Mouse (Mus musculus): Measurements from ENCODE around the gene Dnah2. TPM values are rescaled to one million over a fixed set of nuclear protein-coding genes. Genes with fewer than 3 reads are reported as not detected.
A peak's percentile ranks its signal among the peaks of the same experiment; 100 is the strongest.
"Not testable (repeated sequence)": the region's sequence is repeated elsewhere in the genome, so short reads cannot be mapped to it uniquely, and the experiment has no call there.

The Dnah2 gene
- polyA plus RNA-seq, 1 experiment from 2014 or later = 1.9 TPM

DNA sequence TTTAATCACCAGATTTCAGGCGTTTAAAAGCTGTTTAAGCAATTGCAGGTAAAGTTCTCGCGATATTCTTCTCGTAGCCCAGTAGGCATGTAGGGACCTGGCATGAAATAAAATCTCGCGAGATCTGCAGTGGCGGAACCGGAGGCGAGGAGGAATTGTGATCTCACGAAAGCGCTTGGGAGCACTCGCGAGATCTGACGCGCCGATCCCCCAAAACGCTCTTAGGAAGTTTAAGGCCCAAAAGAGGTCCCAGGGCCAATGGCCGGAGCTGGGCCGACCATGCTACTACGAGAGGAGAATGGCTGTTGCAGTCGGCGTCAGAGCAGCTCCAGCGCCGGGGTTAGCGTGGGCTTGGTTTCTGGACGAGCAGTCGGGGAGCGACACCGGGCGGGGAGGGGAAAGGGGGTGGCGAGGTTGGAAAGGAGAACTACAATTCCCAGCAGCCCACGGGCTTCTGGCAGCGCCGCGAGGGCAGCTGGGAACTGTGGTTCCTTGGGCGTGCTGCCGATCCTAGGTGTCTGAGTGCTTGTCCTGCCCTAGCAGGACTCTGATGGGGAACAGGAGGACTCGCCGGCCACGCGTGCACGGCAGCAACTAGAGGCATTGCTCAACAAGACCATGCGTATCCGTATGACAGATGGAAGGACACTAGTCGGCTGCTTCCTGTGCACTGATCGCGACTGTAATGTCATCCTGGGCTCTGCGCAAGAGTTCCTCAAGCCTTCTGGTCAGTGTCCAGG is 153.1 kb downstream of the Dnah2 start:
- peak; percentile 97 for DNase-seq (ENCODE audit: low spot score)
- Histone ChIP-seq H3K27me3 (ENCODE audit: low read depth, poor library complexity, severe bottlenecking) (peaks cover 20% of the 10 kb centered on the region), H3K27ac (replicated peaks) (peak overlapping the region; percentile 99), H3K9me3 (replicated peaks) (no peaks in the 10 kb centered on the region), H3K4me1 (peaks cover 54% of the 10 kb centered on the region), H3K36me3 (peaks cover 27% of the 10 kb centered on the region), H3K4me3 (peak overlapping the region; percentile 63)
- WGBS = under 1% methylated on average over 48 of the region's 48 CpGs

DNA sequence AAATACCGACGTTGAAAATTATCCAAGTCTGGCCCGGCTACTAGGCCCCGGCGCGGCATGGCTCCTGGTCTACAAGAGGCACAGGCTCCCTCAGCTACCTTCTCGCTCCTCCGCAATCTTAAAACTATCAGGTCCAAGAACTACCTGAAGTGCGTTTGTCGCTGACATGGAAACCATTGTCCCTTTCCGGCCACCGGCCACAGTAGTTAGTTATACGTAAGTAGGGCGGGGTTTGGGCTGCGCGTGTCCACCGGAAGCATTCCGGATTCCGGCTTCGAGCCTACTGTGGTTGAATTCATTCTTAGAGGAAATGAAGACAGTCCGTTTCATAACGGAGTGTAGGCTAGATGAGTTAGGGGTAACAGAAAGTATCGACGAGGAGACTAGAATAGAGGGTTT is 153.7 kb downstream of the Dnah2 start, which contains the start of the genes Naa38 and Cyb5d1:
Gene Naa38, plus strand, starts transcription at position 253 of the 399 bp plus-strand sequence.
Gene Cyb5d1, minus strand, starts transcription at position 397 of the 399 bp plus-strand sequence.
- 2% methylated on average over 24 of the region's 24 CpGs for WGBS
- Histone ChIP-seq H3K27ac (replicated peaks) (peak within 1 kb of the TSS; percentile 99), H3K4me3 (peak within 1 kb of the TSS; percentile 63), H3K4me1 (peaks cover 51% of the 10 kb centered on the region), H3K36me3 (peaks cover 21% of the 10 kb centered on the region), H3K27me3 (ENCODE audit: low read depth, poor library complexity, severe bottlenecking) (peaks cover 14% of the 10 kb centered on the region)
- not testable (repeated sequence) for H3K9me3 ChIP-seq (replicated peaks)
- DNase-seq (ENCODE audit: low spot score) = peak; percentile 88

- not testable (repeated sequence) for H3K9me3 ChIP-seq (replicated peaks); H3K27me3 ChIP-seq (ENCODE audit: low read depth, poor library complexity, severe bottlenecking)
- DNase-seq (ENCODE audit: low spot score) = peak; percentile 44
- WGBS = 2% methylated on average over 31 of the region's 31 CpGs
- H3K27ac ChIP-seq (replicated peaks) = peak overlapping the region; percentile 99
- peaks cover 16% of the 10 kb centered on the region for H3K36me3 ChIP-seq
- peaks cover 51% of the 10 kb centered on the region for H3K4me1 ChIP-seq
- H3K4me3 ChIP-seq = peak overlapping the region; percentile 63
Measured at GRCm38 (mm10) chr11:69394591-69395167, 154.2 kb downstream of the Dnah2 start.

DNA sequence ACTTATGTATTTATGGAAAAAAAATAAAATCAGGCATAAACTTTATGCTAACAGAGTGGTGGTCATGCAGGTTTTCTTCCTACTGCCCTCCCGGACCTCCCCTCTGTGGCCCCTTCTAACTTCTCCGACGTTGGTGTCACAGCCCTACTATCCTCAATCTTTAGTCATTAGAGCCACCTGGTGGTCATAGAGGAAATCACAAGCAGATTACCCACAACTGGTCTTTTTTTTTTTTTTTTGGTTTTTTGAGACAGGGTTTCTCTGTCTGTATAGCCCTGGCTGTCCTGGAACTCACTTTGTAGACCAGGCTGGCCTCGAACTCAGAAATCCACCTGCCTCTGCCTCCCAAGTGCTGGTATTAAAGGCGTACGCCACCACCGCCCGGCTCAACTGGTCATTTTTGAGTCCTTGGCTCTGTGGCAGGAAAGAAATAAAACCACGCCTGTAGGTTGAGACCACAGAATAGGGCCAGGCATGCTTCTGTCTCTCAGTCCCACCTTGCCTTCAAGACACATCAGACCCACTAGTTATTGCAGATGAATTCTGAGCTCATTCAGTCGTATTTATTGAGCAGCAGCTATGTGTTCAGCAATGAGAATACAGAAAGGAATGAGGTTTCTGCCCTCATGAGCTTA is 158.4 kb downstream of the Dnah2 start:
- Histone ChIP-seq H3K4me1 (peaks cover 15% of the 10 kb centered on the region), H3K27ac (replicated peaks) (no peak overlapping the region), H3K36me3 (peaks cover 10% of the 10 kb centered on the region), H3K4me3 (no peak overlapping the region), H3K27me3 (ENCODE audit: low read depth, poor library complexity, severe bottlenecking) (no peaks in the 10 kb centered on the region), H3K9me3 (replicated peaks) (no peaks in the 10 kb centered on the region)
- WGBS = 52% methylated on average over 10 of the region's 10 CpGs
- DNase-seq (ENCODE audit: low spot score) = peak; percentile 55

GRCm38 (mm10) chr11:69389531-69390399 is 159.1 kb downstream of the Dnah2 start:
- H3K27me3 ChIP-seq (ENCODE audit: low read depth, poor library complexity, severe bottlenecking) = no peaks in the 10 kb centered on the region
- H3K36me3 ChIP-seq = peaks cover 10% of the 10 kb centered on the region
- WGBS = 74% methylated on average over 14 of the region's 14 CpGs
- peak overlapping the region; percentile 17; the same call in 1 of the 2 replicates for H3K27ac ChIP-seq (replicated peaks)
- no peak overlapping the region for H3K4me3 ChIP-seq
- H3K9me3 ChIP-seq (replicated peaks) = no peaks in the 10 kb centered on the region
- H3K4me1 ChIP-seq = peaks cover 15% of the 10 kb centered on the region
- DNase-seq (ENCODE audit: low spot score) = no peak

GRCm38 (mm10) chr11:69388680-69389079 is 160.2 kb downstream of the Dnah2 start:
- H3K36me3 ChIP-seq = peaks cover 10% of the 10 kb centered on the region
- WGBS = 95% methylated on average over 4 of the region's 4 CpGs
- no peak overlapping the region for H3K4me3 ChIP-seq
- H3K4me1 ChIP-seq = peaks cover 8% of the 10 kb centered on the region
- H3K9me3 ChIP-seq (replicated peaks) = no peaks in the 10 kb centered on the region
- DNase-seq (ENCODE audit: low spot score) = no peak
- no peak overlapping the region for H3K27ac ChIP-seq (replicated peaks)
- no peaks in the 10 kb centered on the region for H3K27me3 ChIP-seq (ENCODE audit: low read depth, poor library complexity, severe bottlenecking)

DNA sequence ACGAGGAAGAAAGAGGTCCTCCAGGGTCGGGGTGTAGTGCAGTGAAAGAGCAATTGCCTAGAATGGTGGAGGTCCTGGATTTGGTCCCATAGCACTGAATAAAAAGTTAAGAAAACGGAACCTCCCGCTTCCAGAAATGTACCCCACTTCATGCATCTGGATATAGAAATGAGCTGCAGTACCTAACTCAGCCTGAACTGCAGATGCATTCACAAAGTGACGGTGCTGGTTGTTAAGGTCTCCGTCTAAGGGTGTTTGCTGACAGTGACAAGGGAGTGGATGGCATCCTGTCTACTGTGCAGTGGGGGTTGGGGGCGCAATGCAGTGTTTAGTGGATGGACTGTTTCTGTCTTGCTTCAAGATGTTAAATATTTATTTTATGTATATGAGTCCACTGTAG is 162.2 kb downstream of the Dnah2 start:
- WGBS = 87% methylated on average over 7 of the region's 7 CpGs
- Histone ChIP-seq H3K27ac (replicated peaks) (no peak overlapping the region), H3K36me3 (0 out of 2 replicates have a peak, but pooled peaks cover 4% of the 10 kb centered on the region), H3K4me1 (peaks cover 8% of the 10 kb centered on the region), H3K9me3 (replicated peaks) (no peaks in the 10 kb centered on the region), H3K4me3 (no peak overlapping the region), H3K27me3 (ENCODE audit: low read depth, poor library complexity, severe bottlenecking) (no peaks in the 10 kb centered on the region)
- no peak for DNase-seq (ENCODE audit: low spot score)

- Histone ChIP-seq H3K27ac (replicated peaks) (no peak overlapping the region), H3K27me3 (ENCODE audit: low read depth, poor library complexity, severe bottlenecking) (no peaks in the 10 kb centered on the region), H3K36me3 (no peaks in the 10 kb centered on the region), H3K9me3 (replicated peaks) (no peaks in the 10 kb centered on the region), H3K4me1 (peaks cover 5% of the 10 kb centered on the region), H3K4me3 (no peak overlapping the region)
- no peak for DNase-seq (ENCODE audit: low spot score)
- WGBS = 91% methylated on average over 6 of the region's 6 CpGs
Measured at GRCm38 (mm10) chr11:69384979-69385378, 163.9 kb downstream of the Dnah2 start.

GRCm38 (mm10) chr11:69382478-69383105 is 166.3 kb downstream of the Dnah2 start:
- no peaks in the 10 kb centered on the region for H3K4me1 ChIP-seq
- 78% methylated on average over 10 of the region's 10 CpGs for WGBS
- no peaks in the 10 kb centered on the region for H3K27me3 ChIP-seq (ENCODE audit: low read depth, poor library complexity, severe bottlenecking)
- H3K36me3 ChIP-seq = peaks cover 14% of the 10 kb centered on the region
- H3K4me3 ChIP-seq = no peak overlapping the region
- no peak for DNase-seq (ENCODE audit: low spot score)
- H3K27ac ChIP-seq (replicated peaks) = no peak overlapping the region
- no peaks in the 10 kb centered on the region for H3K9me3 ChIP-seq (replicated peaks)

DNA sequence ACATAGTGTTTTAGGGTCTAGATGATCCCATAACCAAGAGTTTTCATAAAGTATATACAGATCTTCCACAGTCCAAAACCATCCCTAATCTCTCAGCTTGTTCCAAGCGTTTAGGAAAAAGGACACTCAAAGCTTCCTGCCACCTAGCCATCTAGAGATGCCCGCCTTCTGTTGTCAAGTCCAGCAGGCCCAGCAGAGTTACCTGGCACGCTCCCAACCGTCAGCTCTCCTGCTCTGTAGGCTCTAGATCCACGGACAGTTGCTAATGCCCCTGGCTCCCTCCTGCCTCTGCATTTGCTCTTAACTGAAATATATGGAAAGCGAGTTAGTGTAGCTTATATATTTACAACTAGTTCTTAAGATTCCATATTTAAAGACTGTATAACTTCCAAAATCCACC is 167.6 kb downstream of the Dnah2 start:
- no peak overlapping the region for H3K27ac ChIP-seq (replicated peaks)
- 81% methylated on average over 6 of the region's 6 CpGs for WGBS
- no peak for DNase-seq (ENCODE audit: low spot score)
- no peaks in the 10 kb centered on the region for H3K27me3 ChIP-seq (ENCODE audit: low read depth, poor library complexity, severe bottlenecking)
- H3K4me3 ChIP-seq = no peak overlapping the region
- no peaks in the 10 kb centered on the region for H3K4me1 ChIP-seq
- peaks cover 21% of the 10 kb centered on the region for H3K36me3 ChIP-seq
- no peaks in the 10 kb centered on the region for H3K9me3 ChIP-seq (replicated peaks)

DNA sequence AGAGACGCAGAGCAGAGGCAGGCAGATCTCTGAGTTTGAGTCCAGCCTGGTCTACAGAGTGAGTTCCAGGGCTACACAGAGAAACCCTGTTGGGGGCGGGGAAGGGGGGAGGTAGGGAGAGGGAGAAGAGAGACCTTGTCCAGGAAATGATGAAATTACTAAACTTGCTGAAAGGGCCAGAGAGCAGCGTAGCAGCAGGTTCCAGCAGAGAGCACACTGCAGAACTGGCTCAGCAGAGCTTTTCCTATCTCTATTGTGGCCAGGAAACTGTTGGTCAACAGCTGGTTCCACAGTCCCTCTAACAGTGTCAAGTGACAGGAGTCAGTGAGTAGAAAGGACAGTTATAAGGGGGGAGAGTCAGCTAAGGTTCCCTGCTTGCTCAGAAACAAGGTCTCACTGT is 169.3 kb downstream of the Dnah2 start:
- WGBS = 86% methylated on average over 3 of the region's 3 CpGs
- H3K4me3 ChIP-seq = no peak overlapping the region
- H3K4me1 ChIP-seq = no peaks in the 10 kb centered on the region; the same call in 1 of the 2 replicates
- no peak for DNase-seq (ENCODE audit: low spot score)
- no peaks in the 10 kb centered on the region for H3K9me3 ChIP-seq (replicated peaks)
- H3K36me3 ChIP-seq = peaks cover 37% of the 10 kb centered on the region
- H3K27me3 ChIP-seq (ENCODE audit: low read depth, poor library complexity, severe bottlenecking) = no peaks in the 10 kb centered on the region
- no peak overlapping the region for H3K27ac ChIP-seq (replicated peaks)

DNA sequence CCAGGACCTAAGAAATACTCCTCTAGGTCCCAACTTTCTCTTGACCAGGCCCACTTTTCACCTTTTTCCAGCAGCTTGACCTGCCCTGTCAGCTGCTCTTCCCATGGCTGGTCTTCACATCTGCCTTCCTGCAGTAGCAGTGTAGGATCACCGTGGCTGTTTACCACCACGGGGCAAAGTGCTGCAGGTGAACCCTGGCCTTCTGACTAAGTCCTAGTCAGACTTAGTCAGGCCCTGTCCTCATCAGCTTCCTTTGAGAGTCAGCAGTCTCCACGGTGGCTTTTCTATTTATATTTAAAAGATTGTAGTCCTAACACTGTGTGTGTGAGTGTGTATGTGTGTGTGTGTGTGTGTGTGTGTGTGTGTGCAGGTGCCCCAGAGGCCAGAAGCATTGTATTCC is 171.1 kb downstream of the Dnah2 start:
- Histone ChIP-seq H3K9me3 (replicated peaks) (no peaks in the 10 kb centered on the region), H3K36me3 (peaks cover 54% of the 10 kb centered on the region), H3K27ac (replicated peaks) (no peak overlapping the region), H3K27me3 (ENCODE audit: low read depth, poor library complexity, severe bottlenecking) (no peaks in the 10 kb centered on the region), H3K4me3 (no peak overlapping the region), H3K4me1 (peaks cover 11% of the 10 kb centered on the region)
- no peak for DNase-seq (ENCODE audit: low spot score)
- WGBS = 89% methylated on average over 3 of the region's 3 CpGs
